Mouse (Mus musculus) skeletal muscle tissue, adult 2 months (tissue): ENCODE data around the gene Zbtb42.

Experiments
- DNase-seq: peaks from one replicate; pipeline ENCODE4 v3.0.0-alpha.2; 2012; ENCODE audit warnings: low read depth, low spot score

Zbtb42 gene

GRCm38 (mm10) chr12:112678555-112679026 is at the start of gene Zbtb42:
TSS of gene Zbtb42 (plus strand) at chr12:112678828.
- DNase-seq, result no peak

GRCm38 (mm10) chr12:112628928-112629721 is 49.5 kb upstream of the Zbtb42 start:
- DNase-seq, result peak; percentile 98

DNA sequence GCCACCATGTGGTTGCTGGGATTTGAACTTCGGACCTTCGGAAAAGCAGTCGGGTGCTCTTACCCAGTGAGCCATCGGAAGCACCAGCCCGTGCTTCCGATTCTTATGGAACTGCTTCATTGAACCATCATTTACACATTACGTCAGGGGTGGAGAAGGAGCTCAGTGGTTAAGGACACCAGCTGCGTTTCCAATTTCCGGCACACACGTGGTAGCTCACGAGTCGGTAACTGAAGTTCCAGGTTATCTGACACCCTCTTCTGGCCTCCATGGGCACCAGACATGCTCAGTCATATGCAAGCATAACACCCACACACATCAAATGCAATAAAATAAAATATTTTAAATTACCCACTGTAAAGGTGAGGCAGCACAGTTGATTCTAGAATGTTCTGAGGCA is 48.6 kb upstream of the Zbtb42 start:
- DNase-seq, result peak; percentile 94

DNA sequence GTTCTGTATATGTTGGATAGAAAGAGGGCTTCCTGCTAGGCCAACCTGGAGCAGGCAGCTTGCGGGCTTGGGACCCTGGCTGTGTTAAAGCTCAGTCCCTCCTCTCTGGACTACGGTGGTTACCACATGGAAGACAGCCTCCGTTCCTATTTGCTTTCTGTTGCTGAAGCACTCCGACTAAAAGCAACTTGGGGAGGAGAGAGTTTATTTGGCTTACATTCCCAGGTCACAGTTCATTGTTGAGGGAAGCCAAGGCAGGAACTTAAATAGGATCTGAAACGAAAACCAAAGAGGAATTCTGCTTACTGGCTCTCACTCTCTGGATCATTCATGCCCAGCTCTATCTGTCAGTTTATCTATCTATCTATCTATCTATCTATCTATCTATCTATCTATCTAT is 47.8 kb upstream of the Zbtb42 start:
- DNase-seq, result no peak

DNA sequence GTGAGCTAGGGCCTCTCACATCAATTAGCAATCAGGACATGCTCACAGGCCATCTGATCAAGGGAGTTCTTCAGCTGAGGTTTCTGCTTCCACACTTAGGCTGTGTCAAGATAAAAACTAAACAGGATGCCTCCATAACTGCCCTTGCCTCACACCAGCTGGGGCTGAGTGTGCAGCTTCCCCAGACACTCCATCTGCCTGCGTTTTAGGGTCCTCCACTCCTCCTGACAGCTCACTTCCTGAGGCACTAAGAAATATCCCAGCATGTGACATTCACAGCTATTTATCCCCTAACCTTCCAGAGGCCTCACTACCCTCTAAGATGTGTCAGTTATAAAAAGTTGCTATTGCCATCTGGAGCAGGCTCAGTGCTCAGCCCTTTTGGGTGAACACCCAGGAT is 47.2 kb upstream of the Zbtb42 start:
- no peak for DNase-seq

DNA sequence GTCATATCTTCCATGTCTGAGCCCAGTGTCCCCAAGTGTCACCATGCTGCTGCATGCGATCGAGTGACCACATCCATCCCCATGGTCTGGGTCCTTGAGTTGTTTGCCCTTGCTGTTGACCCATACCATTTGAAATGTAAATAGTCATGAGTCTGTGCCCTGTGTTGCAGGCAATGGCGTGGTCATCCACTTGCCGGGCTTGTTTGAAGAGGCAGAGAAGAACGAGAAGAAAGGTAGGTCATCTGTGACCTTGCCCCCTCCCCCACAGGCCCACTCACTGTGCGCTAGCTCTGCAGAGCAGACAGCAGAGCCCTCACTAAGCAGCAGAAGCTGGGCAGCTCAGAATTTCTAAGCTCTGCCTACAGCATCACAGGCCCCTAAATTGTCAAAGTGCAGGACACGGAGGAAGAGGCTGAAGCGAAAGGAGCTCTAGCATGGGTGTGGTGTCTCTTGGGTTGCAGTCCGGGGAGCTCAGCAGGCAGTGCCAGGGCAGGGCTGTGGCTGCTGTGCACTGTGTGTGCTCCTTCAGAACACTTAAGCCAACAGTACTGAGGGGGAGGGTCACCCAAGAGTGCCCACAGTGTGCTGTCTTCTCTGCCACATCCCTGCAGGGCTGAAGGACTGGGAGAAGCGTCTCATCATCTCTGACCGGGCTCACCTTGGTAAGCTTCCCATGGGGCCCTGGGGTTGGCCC is 46.4 kb upstream of the Zbtb42 start:
- no peak for DNase-seq

DNA sequence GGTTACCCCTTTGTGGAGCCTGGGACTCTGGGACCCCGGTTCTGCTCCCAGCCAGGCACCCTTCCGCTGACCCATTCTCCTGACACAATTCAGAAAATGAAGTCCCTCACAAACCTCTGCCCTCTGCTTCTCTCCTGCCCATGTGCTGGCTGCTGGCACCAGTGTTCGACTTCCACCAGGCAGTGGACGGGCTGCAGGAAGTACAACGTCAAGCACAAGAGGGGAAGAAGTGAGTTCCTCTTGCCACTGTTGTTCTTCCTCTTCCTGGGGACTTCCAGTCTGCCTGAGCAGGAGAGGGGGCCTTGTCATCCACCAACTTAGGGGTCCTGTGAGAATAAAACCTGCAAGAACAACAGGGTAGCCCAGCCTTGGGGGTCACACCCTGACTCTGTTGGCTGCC is 45.7 kb upstream of the Zbtb42 start:
- DNase-seq, result no peak

DNA sequence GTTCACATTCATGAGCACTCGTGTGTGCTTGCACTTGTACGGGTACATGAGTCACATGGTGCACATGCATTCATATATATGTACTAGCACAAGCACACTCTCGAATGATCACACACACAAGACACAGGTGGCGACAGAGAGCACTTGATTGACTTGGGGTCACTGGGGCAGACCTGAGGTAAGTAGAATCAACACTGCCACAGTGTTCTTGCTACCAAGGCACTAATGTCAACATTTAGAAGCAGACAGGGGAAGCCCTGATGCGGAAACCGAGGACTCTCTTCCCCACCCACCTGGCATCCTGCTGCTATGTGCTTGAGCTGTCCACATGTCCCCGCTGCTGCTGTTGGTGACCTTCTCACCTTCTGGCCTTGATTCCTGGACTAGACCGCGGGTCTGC is 44.9 kb upstream of the Zbtb42 start:
- DNase-seq, result no peak

- no peak for DNase-seq
Observed at GRCm38 (mm10) chr12:112639526-112639925, 39.1 kb upstream of the Zbtb42 start.

- DNase-seq, result no peak
Observed at GRCm38 (mm10) chr12:112643126-112643525, 35.5 kb upstream of the Zbtb42 start.

DNA sequence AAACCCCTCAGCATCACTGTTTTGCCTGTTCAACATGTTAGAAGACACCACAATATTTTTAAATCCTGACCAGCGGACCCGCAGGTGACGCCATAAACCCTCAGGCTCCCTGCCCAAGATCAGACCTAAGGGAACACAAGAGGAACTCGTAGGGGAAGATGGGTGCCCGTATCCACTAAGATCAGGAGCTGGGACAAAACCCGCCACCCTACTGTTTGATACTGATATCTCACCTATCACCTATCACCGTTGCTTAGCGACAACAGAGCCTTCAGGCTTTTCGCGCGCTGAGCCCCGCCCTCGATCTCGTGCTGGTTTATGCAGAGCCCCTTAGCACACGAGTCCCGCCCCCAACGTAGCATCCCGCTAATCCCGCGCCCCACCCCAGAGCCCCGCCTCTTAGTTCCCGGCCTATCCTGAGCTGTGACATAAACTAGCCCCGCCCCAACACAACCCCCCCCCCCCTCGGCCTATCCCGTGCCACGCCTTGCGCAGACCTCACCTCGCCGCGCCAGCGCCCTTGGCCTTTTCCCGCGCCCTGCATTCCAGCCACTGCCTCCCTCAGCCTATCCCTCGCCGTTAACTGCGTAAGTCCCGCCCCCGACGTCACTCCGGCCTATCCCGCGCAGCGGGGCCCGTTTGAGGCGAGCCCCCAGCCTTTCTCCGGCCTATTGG is 34.3 kb upstream of the Zbtb42 start, which contains the start of gene Siva1:
TSS of gene Siva1 (plus strand) at position 500 of the 675 bp plus-strand sequence.
- peak; percentile 99 for DNase-seq

DNA sequence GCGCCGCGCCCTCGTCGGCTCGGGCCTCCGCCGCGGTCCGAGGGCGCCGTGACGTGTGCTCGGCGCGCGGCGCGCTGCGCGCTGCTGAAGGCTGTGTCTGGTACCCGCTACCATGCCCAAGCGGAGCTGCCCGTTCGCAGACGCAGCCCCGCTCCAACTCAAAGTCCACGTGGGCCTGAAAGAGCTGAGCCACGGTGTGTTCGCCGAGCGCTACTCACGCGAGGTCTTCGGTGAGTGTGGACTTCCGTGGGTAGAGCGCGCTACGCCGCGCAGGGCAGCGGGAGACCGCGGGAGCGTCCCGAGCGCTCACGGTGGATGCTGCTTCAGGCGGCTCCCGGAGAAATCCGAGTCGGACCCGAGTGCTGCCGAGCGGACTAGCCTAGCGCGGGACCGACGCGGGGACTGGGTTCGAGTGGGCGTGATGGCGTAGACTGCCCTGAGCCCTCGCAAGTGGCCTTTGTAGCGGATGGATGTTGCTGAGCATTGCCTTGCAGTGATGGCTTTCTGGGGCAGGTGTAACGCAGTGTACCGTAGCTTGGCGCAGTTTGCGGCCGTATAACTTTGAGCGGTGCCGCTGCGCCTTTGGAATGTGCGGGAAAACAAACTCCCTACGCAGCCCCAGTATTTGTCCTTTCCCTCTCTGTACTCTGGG is 33.6 kb upstream of the Zbtb42 start:
- no peak for DNase-seq

GRCm38 (mm10) chr12:112646139-112646538 is 32.5 kb upstream of the Zbtb42 start:
- DNase-seq, result no peak

DNA sequence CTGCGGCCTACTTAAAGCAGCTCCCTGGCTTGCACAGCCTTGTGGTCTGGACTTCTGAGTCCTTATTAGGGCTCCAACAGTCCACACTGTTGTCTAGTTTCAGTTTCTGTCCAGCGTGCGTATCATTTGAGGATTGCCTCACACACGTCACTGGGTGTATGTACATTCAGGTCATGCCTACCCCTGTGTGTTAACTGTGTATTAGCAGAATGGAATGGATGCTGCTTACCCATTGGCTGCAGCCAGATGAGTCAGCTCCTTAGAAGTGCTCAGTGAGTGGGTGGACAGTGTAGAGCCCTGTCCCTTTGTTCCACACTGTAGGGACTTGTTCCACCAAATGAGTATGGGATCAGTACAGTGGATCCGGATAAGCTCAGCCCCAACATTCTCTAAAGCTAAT is 30.5 kb upstream of the Zbtb42 start:
- no peak for DNase-seq

GRCm38 (mm10) chr12:112651778-112652439 is 26.7 kb upstream of the Zbtb42 start:
- no peak for DNase-seq

DNA sequence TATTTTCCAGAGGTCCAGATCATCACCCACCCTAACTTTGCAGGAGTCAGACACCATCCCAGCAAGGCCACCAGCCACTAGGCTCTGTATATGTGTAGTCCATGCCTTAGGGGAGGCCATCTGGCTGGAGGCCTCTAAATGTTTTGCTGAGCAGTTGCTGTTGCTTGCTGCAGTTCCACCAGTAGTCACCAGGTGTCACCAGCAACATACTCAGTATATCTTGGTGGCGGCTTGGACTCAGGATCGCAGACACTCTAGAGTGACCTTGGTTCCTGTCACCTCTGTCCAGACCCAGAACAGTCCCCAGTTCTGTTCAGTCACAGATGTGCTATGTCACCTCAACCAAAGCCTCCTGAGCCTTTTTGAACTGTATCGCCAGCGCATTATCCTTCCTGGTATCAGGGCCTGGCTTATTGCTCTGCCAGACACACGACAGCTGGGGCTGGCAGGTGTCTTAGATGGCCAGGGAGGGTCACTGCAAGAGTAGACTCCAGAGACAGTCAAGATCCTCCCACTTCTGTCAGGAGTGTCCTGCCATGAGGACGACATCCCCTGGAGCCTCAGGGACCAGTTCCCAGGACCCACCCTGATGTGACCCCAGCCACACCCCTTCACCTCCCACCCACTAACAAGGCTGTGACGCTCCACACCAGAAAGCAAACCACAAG is 25.3 kb upstream of the Zbtb42 start:
- DNase-seq, result peak; percentile 83

DNA sequence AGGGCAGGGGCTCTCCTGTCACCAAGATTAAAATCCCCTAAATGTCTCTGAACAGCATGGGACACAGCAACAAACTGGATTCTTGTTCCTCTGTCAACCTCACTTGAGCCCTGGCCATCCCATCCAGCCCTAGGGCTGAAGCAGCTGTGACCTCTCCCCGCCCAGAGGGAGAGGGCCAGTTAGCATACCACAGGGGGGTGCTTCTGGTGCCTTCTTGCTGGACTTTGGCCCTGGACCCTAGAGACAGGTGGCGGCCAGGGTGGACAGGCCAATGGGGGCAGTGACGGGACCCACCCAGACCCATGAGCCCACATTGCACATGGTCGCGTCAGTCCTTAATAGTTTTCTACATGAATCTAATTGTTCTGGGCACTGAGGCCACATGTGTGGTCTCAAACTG is 24.6 kb upstream of the Zbtb42 start:
- DNase-seq, result no peak

DNA sequence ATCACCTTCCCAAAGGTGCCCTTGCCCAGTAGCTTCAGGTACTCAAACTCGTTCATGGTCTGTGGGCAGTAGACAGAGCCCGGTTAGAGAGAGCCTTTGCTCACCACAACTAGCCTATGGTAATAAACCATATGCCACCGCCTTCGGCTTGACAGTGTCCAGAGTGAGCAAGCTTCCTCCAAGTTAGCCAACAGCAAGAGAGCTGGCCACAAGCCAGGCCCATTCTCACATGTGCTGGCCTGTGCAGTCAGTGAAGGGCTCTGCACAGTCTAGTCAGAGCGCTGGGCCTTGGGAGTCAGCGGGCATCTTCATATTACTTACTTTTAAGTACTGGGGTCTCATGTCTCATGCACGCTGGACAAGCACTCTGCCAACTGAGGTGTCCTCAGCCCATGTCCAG is 20.0 kb upstream of the Zbtb42 start:
- DNase-seq, result no peak

- no peak for DNase-seq
Observed at GRCm38 (mm10) chr12:112659109-112659508, 19.5 kb upstream of the Zbtb42 start.

GRCm38 (mm10) chr12:112660576-112661326 is 17.9 kb upstream of the Zbtb42 start:
- DNase-seq, result no peak
